Mouse (Mus musculus): Measurements from ENCODE around the gene Slc16a9. TPM values are rescaled to one million over a fixed set of nuclear protein-coding genes. Genes with fewer than 3 reads are reported as not detected.

The Slc16a9 gene
- 1.9 and 2.1 TPM in 2 replicates for polyA plus RNA-seq (2015; fragmentation: Nextera tagmentation; extraction: Ambion mirVana)

DNA sequence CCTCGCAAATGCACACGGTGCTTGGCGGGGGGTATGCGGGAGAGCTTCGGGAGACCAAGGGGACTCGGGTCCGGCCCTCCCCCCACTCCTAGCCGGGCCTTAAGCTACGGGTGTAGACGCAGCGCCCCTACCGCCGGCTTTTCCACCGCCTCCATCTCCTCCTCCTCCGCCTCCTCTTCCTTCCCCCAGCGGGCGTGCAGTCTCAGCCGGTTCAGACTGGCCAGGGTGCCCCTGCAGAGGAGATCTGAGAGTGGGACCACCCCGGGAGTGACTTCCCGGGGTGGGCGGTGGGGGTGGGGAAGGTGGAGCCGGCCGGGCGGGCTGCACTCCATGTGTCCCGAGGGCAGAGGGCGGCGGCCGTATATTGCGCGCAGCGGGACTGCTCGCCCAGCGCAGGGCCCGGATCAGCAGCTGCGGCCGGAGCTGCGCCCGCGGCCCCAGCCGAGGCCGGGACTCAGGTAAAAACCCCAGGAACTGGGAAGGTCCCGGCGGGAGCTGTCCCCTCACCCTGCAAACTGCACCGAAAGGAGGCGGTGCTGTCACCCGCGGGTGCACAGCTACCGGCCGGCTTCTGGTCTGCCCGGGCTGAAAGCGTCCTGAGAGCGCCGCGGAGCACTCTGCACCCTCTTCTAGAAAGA, at the start of gene Slc16a9:
Slc16a9 (plus strand) TSS at position 180 of the 638 bp plus-strand sequence.
- H3K9ac ChIP-seq = peak within 1 kb of the TSS; percentile 77
- WGBS = under 1% methylated on average over 53 of the region's 54 CpGs
- H3K4me1 ChIP-seq = peaks cover 14% of the 10 kb centered on the region
- H3K36me3 ChIP-seq = no peaks in the 10 kb centered on the region
- H3K9me3 ChIP-seq = no peaks in the 10 kb centered on the region
- H3K27ac ChIP-seq = no peak within 1 kb of the TSS
- peak within 1 kb of the TSS; percentile 69 for H3K4me3 ChIP-seq
- ATAC-seq (ENCODE audit: low FRiP score, low read depth) = peak; percentile 81
- H3K27me3 ChIP-seq = peaks cover 53% of the 10 kb centered on the region
- peak within 1 kb of the TSS; percentile 96 for H3K4me2 ChIP-seq (replicated peaks)

DNA sequence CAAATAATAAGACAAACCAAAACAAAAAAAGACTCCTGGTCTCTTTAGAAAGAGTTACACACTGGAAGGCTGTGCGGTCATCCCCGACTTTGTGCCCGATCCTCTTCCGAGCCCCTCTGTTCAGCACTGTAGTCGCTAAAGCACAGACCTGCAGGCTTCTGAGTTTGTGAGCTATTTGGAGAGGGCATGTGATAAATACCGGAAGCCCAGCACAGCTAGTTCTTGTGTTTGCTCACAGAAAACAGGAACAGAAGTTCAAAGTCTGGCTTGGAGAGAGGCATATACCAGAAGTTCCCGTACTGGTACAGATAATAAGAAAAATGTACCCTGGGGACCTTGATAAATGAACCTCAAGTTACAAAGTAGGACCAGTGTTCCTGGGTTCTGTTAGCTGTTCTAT, 49.6 kb upstream of the Slc16a9 start:
- Histone ChIP-seq H3K9me3 (no peaks in the 10 kb centered on the region), H3K4me1 (peaks cover 16% of the 10 kb centered on the region; the same call in 1 of the 2 replicates), H3K4me2 (replicated peaks) (no peak overlapping the region), H3K4me3 (no peak overlapping the region), H3K36me3 (peaks cover 32% of the 10 kb centered on the region), H3K9ac (no peak overlapping the region), H3K27ac (no peak overlapping the region), H3K27me3 (no peaks in the 10 kb centered on the region)
- ATAC-seq (ENCODE audit: low FRiP score, low read depth) = no peak
- WGBS = 55% methylated on average over 7 of the region's 7 CpGs

DNA sequence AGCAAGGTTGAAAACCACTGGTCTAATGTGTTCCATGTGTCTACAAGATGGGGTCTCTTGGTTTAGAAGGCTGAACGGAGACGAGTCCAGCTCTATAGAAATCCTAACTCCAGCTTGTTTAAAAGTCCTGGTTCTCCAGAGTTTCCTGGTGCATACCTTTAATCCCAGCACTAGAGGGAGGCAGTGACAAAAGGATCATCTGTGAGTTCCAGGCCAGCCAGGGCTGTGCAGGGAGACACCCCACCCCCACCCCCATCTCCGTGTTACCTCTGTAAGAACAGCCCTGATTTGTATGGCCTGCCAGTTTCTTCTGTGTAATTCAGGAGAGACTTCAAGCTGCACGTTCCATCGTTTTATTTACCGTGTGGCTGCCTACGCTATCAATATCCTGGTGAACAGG, 49.1 kb upstream of the Slc16a9 start:
- no peak overlapping the region for H3K4me3 ChIP-seq
- ATAC-seq (ENCODE audit: low FRiP score, low read depth) = peak; percentile 54
- 0 out of 2 replicates have a peak overlapping the region, but pooled peaks have one; percentile 1 for H3K27ac ChIP-seq
- no peaks in the 10 kb centered on the region for H3K9me3 ChIP-seq
- no peaks in the 10 kb centered on the region for H3K27me3 ChIP-seq
- WGBS = 34% methylated on average over 7 of the region's 7 CpGs
- H3K36me3 ChIP-seq = peaks cover 28% of the 10 kb centered on the region
- peaks cover 16% of the 10 kb centered on the region; the same call in 1 of the 2 replicates for H3K4me1 ChIP-seq
- H3K9ac ChIP-seq = no peak overlapping the region
- no peak overlapping the region for H3K4me2 ChIP-seq (replicated peaks)

DNA sequence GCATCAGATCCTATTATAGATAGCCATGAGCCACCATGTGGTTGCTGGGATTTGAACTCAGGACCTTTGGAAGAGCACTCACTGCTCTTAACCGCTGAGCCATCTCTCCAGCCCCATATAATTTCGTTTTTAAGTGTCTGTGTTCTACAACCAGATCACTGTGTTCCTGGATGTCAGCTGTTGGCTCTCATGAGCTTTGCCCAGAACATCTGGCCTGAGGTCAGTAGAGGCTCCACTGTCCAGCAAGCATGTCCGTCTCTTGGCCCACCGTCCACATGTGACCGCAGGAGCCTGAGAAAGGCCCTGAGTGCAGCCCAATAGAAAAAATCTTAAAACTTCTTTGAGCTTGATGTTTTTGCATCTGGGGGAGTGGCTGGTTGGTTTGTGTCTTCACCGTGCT, 48.2 kb upstream of the Slc16a9 start:
- H3K27me3 ChIP-seq = no peaks in the 10 kb centered on the region
- no peak overlapping the region for H3K4me2 ChIP-seq (replicated peaks)
- peaks cover 20% of the 10 kb centered on the region for H3K36me3 ChIP-seq
- WGBS = 88% methylated on average over 6 of the region's 6 CpGs
- no peak overlapping the region for H3K27ac ChIP-seq
- peaks cover 16% of the 10 kb centered on the region; the same call in 1 of the 2 replicates for H3K4me1 ChIP-seq
- ATAC-seq (ENCODE audit: low FRiP score, low read depth) = no peak
- no peak overlapping the region for H3K4me3 ChIP-seq
- no peak overlapping the region for H3K9ac ChIP-seq
- H3K9me3 ChIP-seq = 0 out of 2 replicates have a peak, but pooled peaks cover under 1% of the 10 kb centered on the region

DNA sequence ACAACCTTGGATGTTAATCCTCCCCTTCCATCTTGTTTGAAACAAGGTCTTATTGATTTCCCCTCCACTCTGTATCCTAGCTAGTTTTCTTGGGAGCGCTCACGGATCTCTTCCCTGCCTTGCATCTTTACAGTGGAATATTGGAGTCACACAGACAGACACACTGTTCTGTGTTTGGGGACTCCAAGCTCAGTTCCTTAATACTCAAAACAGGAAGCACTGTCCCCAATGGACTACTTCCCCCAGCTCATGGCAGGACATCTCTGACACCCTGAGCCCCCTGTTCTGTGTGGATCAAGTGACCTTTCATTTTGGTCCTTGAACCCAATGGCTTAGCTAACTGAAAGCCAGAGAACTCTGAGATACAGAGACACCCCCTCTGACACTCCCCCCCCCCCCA, 47.3 kb upstream of the Slc16a9 start:
- Histone ChIP-seq H3K27ac (no peak overlapping the region), H3K4me3 (no peak overlapping the region), H3K27me3 (no peaks in the 10 kb centered on the region), H3K4me2 (replicated peaks) (no peak overlapping the region), H3K9ac (no peak overlapping the region), H3K36me3 (peaks cover 15% of the 10 kb centered on the region), H3K9me3 (0 out of 2 replicates have a peak, but pooled peaks cover 5% of the 10 kb centered on the region), H3K4me1 (peaks cover 16% of the 10 kb centered on the region; the same call in 1 of the 2 replicates)
- 75% methylated on average over 2 of the region's 2 CpGs for WGBS
- no peak for ATAC-seq (ENCODE audit: low FRiP score, low read depth)

DNA sequence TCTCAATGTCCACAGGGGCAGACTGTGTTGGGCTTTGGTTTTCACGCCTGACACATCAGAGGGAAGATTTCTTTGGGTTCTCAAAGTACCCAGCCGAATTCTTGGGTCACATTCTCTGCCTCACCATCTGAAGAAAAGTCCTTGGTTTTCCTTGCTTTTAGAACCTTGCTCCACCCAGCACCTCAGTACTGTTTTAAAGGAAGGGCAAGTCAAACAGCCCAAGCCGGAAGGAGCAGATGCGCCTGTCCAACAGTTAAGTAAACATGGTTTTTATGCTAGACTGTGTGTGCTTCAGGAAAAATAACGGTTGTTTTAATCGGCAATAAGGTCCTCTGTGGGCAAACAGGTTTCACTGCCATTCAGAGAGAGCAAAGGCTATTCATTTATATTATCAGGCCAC, 46.9 kb upstream of the Slc16a9 start:
- H3K4me1 ChIP-seq = peaks cover 16% of the 10 kb centered on the region; the same call in 1 of the 2 replicates
- peaks cover 11% of the 10 kb centered on the region for H3K36me3 ChIP-seq
- 74% methylated on average over 6 of the region's 6 CpGs for WGBS
- H3K9me3 ChIP-seq = 0 out of 2 replicates have a peak, but pooled peaks cover 5% of the 10 kb centered on the region
- H3K27me3 ChIP-seq = no peaks in the 10 kb centered on the region
- no peak overlapping the region for H3K4me3 ChIP-seq
- no peak overlapping the region for H3K9ac ChIP-seq
- H3K4me2 ChIP-seq (replicated peaks) = no peak overlapping the region
- H3K27ac ChIP-seq = no peak overlapping the region
- ATAC-seq (ENCODE audit: low FRiP score, low read depth) = no peak

DNA sequence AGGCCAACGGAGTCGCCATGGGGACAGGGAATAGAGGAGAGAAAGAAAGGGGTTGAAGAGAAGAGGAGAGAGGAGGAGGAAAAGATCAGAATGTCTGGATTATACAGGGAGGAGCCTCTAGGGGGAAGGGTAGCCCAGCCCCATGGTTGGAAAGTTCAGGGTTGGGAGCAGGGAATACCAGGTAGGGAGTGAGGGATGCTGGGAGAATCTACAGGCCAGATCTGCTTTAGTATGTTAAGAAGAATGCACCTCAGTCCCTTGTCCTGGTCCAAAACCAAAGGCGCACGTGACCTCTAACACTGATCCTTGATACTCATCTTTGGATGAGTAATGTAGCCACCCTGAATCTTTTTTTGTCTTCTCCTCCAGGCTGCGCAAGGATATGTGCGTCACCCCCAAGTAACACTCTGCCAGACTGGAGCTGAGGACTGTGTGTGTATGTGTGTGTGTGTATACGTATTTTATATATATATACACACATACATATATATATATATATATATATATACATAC, 45.9 kb upstream of the Slc16a9 start:
- Histone ChIP-seq H3K27ac (no peak overlapping the region), H3K4me2 (replicated peaks) (no peak overlapping the region), H3K9me3 (0 out of 2 replicates have a peak, but pooled peaks cover 5% of the 10 kb centered on the region), H3K36me3 (peaks cover under 1% of the 10 kb centered on the region), H3K4me1 (peaks cover 16% of the 10 kb centered on the region), H3K9ac (no peak overlapping the region), H3K27me3 (no peaks in the 10 kb centered on the region), H3K4me3 (no peak overlapping the region)
- WGBS = 92% methylated on average over 7 of the region's 7 CpGs
- ATAC-seq (ENCODE audit: low FRiP score, low read depth) = no peak

DNA sequence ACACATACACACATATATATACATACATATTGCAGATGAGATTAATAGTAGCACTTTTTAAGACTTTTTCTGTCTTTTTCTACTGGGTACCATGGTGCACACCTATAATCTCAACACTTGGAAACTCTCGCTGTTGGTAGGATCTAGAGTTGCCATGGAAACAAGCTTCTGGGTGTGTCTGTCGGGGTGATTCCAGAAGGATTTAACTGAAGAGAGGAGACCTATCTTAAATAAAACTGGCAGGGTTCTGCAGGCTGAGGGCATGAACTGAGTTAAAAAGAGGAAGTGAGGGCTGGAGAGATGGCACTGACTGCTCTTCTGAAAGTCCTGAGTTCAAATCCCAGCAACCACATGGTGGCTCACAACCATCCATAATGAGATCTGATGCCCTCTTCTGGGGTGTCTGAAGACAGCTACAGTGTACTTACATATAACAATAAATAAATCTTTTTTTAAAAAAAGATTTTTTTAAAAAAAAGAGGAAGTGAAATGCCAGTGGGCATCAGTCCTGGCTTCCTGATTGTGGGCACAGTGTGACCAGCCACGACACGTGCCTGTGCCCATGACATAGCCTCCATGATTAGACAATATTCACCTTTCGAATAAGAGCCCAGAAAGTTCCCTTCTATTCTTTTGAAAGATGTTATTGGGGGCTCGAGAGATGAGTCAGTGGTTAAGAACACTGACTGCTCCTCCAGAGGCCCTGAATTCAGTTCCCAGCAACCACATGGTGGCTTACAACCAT, 45.3 kb upstream of the Slc16a9 start:
- peaks cover 23% of the 10 kb centered on the region for H3K4me1 ChIP-seq
- H3K9ac ChIP-seq = no peak overlapping the region
- ATAC-seq (ENCODE audit: low FRiP score, low read depth) = no peak
- WGBS = 93% methylated on average over 6 of the region's 6 CpGs
- no peaks in the 10 kb centered on the region for H3K36me3 ChIP-seq
- no peak overlapping the region for H3K4me3 ChIP-seq
- H3K4me2 ChIP-seq (replicated peaks) = no peak overlapping the region
- H3K27me3 ChIP-seq = no peaks in the 10 kb centered on the region
- no peak overlapping the region for H3K27ac ChIP-seq
- 0 out of 2 replicates have a peak, but pooled peaks cover 5% of the 10 kb centered on the region for H3K9me3 ChIP-seq

DNA sequence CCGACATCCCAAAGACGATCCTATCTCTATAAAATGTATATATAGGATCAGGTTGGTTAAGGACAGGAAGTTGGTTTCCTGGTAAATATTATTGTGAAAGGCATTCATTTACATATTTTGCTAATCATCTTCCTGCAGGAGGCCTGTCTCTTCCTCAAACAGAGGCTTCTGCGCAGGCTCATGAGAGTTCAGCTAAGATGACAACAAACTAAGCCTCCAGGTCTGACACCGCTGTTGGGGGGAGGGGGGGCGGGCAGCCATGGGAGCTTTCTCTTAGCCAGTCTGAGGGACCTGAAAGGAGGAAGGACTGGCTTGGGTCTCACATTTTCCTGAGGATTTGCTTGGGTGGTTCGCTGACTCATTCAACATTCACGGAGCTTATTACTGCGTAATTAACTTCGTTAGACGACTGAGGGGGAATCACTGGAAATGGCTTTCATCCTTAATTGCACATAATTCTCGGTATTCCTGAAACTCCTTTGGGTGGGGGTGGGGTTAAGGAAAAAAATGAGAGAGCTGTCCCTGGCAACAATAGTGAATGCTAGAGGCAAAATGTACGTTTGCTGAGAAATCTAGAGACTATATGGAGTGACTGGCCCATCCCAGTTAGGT, 43.9 kb upstream of the Slc16a9 start:
- Histone ChIP-seq H3K9me3 (0 out of 2 replicates have a peak, but pooled peaks cover 5% of the 10 kb centered on the region), H3K27ac (no peak overlapping the region), H3K4me1 (peaks cover 21% of the 10 kb centered on the region), H3K4me2 (replicated peaks) (no peak overlapping the region), H3K9ac (no peak overlapping the region), H3K36me3 (no peaks in the 10 kb centered on the region), H3K4me3 (no peak overlapping the region), H3K27me3 (no peaks in the 10 kb centered on the region)
- no peak for ATAC-seq (ENCODE audit: low FRiP score, low read depth)
- WGBS = 68% methylated on average over 12 of the region's 12 CpGs

DNA sequence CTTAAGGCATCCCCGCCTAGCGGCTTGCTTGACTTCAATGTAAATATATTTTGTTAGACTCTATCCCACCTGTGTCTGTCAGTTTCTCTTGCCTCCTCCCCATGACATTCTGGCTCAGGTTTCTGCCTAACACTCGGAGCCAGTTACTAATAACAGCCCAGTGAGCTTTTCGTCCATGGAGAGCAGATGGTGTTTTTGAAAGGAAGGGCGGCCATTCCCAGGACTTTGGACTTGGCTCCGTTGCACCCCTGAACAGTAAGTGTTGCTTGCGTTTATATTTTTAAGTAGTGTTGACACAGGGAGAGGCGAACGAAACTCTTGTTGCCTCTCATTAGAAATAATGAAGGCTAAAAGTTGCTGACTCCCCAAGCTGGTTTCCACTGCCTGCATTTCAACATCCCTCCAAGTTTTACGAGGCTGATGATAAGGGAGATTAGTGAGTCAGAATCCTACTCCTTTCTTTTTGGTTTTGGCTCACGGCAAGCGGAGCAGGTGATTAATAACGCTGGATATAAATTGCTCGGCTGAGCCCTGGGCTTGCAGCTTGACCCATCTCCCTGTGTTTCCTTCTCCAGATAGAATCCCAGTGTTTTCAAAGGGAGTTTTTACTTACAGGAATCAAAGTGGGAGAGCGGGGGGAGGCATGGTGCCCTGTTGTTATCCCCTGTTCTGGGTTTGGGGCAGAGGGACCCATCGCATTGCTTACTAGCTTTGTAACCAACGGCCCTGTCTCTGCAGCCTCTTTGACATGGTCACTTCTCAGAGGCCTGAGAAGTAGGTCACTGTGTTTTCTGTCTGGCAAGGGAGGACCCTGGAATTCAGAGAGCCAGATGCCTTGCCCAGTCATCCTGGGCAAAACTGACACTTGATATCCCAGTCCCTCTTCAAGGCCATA, 40.1 kb upstream of the Slc16a9 start, which contains the start of gene Mrln:
Mrln (plus strand) TSS at position 160 of the 895 bp plus-strand sequence.
- Histone ChIP-seq H3K4me1 (peaks cover 16% of the 10 kb centered on the region), H3K4me2 (replicated peaks) (peak within 1 kb of the TSS; percentile 44), H3K9me3 (0 out of 2 replicates have a peak, but pooled peaks cover 5% of the 10 kb centered on the region), H3K27me3 (no peaks in the 10 kb centered on the region), H3K9ac (no peak within 1 kb of the TSS), H3K36me3 (no peaks in the 10 kb centered on the region), H3K4me3 (peak within 1 kb of the TSS; percentile 16), H3K27ac (peak within 1 kb of the TSS; percentile 48)
- peak; percentile 66 for ATAC-seq (ENCODE audit: low FRiP score, low read depth)
- 27% methylated on average over 17 of the region's 17 CpGs for WGBS

DNA sequence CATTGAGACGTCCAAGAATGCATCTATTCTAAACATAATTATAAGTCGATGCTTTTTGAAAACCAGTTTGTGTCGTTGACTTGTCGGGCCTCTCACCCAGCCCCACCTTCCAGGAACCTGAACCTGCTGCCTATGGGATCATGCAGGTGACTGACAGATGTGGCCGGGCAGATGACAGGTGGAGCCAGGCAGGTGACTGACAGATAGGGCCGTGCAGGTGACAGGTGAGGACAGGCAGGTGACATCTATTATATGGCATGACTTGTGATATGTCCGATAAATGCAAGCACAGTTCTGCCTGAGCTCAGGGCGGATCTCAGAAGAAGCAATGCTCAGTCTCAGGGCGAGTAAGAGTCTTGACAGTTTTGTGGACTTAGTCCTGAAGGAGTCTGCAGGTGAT, 33.6 kb upstream of the Slc16a9 start:
- no peak for ATAC-seq (ENCODE audit: low FRiP score, low read depth)
- 83% methylated on average over 9 of the region's 9 CpGs for WGBS
- Histone ChIP-seq H3K27ac (no peak overlapping the region), H3K4me1 (no peaks in the 10 kb centered on the region), H3K9me3 (no peaks in the 10 kb centered on the region), H3K36me3 (no peaks in the 10 kb centered on the region), H3K4me2 (replicated peaks) (no peak overlapping the region), H3K9ac (no peak overlapping the region), H3K27me3 (no peaks in the 10 kb centered on the region), H3K4me3 (no peak overlapping the region)
